Mouse (Mus musculus) stomach, embryonic 15.5 days (tissue): ENCODE results near the gene Shtn1. TPM values are rescaled to one million over a fixed set of nuclear protein-coding genes. Genes with fewer than 3 reads are reported as not detected.

Experiments
- ATAC-seq: fragments of 200-750 bp; cut with Nextera tagmentation; 2 replicates; pipeline ENCODE4 v1.8.0; 2017; ENCODE audit warnings: low read depth, moderate number of reproducible peaks, moderate TSS enrichment; ENCODE audit not compliant: insufficient read depth, low FRiP score
- H3K27ac ChIP-seq: fragments of 300-500 bp; sonication (generic); 2 replicates; pipeline ENCODE4 v1.5.1; 2015; ENCODE audit warnings: mild to moderate bottlenecking, inconsistent platforms
- H3K27me3 ChIP-seq: fragments of 300-500 bp; sonication (generic); replicated peaks from 2 replicates; pipeline ENCODE4 v1.6.1; 2015; ENCODE audit warnings: inconsistent platforms
- H3K36me3 ChIP-seq: fragments of 300-500 bp; sonication (generic); 2 replicates; pipeline ENCODE4 v1.6.1; 2015; ENCODE audit warnings: inconsistent platforms
- H3K4me1 ChIP-seq: fragments of 300-500 bp; sonication (generic); 2 replicates; pipeline ENCODE4 v1.6.1; 2015; ENCODE audit warnings: inconsistent platforms
- H3K4me2 ChIP-seq: fragments of 300-500 bp; sonication (generic); 2 replicates; pipeline ENCODE4 v1.6.1; 2015; ENCODE audit warnings: mild to moderate bottlenecking, inconsistent platforms
- H3K4me3 ChIP-seq: fragments of 300-500 bp; sonication (generic); replicated peaks from 2 replicates; pipeline ENCODE4 v1.5.1; 2015; ENCODE audit warnings: inconsistent platforms
- H3K9ac ChIP-seq: fragments of 300-500 bp; sonication (generic); 2 replicates; pipeline ENCODE4 v1.6.1; 2015; ENCODE audit warnings: inconsistent platforms
- H3K9me3 ChIP-seq: fragments of 300-500 bp; sonication (generic); 2 replicates; pipeline ENCODE4 v1.6.1; 2016; ENCODE audit warnings: inconsistent platforms
- WGBS: fragments of 180-500 bp; shearing (Covaris S2); methylation state at CpG from one replicate; pipeline ENCODE4 v1.1.7; 2015; 5-methylcytosine and 5-hydroxymethylcytosine counted together
- polyA plus RNA-seq: library from polyadenylated mRNA; unstranded; fragments of >200 nt; fragmentation: Nextera tagmentation; extraction: Ambion mirVana; gene quantifications from 2 replicates; pipeline ENCODE4 v1.2.1, GENCODE M21; 2015

Gene Shtn1
- 10.0 and 11.0 TPM in 2 replicates for polyA plus RNA-seq

DNA sequence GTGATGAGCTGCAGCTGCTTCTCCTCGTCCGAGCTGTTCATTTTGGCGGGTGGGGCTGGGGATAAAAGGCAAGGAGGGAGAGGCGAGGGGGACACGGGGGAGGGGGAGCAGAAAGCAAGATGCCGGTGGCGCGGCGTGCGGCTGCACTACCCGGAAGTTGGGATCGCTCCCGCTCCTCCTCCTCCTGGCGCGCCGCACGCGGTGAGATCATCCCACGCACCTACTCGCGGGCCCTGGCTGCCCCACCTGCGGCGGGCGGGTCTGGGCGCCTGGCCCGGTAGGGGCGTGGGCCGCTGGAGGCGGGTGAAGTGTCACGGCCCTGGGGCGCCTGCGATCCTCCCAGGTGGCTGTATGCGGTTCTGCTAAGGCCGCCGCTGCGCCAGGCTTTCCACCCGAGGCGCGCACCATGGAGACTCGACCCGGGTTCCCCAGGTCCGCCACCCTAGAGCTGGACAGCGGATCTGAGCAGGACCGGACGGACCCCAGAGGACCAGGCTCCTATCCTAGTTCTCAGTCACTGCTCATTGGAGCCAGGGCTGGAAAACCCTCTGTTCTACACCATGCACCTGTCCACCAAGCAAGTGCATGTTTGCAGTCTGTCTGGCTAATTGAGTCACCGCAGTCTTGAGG lies at the start of gene Shtn1:
Gene Shtn1 (minus strand): TSS at position 629 of the 630 bp plus-strand sequence.
- Histone ChIP-seq H3K27ac (no peak within 1 kb of the TSS), H3K4me2 (peak within 1 kb of the TSS; percentile 83)
- WGBS: 0% methylated on average over 35 of the region's 46 CpGs

DNA sequence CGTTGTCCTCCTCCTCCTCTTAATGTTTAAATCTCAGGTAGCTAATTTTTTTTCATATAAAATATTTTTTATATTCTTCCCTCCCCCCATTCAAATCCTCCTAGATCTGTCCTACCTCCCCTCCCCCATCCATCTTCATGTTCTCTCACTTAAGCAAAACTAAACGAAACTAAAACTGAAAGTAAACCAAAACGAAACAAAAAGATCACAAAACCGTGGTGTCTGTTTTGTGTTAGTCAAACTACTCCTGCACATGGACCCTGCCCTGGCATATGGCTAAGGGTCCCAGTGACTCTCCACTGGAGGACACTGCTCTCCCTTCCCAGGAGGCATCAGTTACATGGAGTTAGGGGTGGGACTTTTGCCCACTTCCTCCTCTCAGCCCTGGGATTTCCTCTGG lies 38.3 kb upstream of the Shtn1 start:
- Histone ChIP-seq H3K9me3 (no peaks in the 10 kb centered on the region), H3K27ac (no peak overlapping the region), H3K27me3 (no peaks in the 10 kb centered on the region), H3K9ac (no peak overlapping the region), H3K36me3 (no peaks in the 10 kb centered on the region), H3K4me3 (peak overlapping the region; percentile 23; the same call in 1 of the 2 replicates), H3K4me2 (peak overlapping the region; percentile 37; the same call in 1 of the 2 replicates), H3K4me1 (no peaks in the 10 kb centered on the region)
- no peak for ATAC-seq
- WGBS: 37% methylated on average over 4 of the region's 4 CpGs

More for the DNA sequence above, at the start of gene Shtn1:
- peaks cover 4% of the 10 kb centered on the region; the same call in 1 of the 2 replicates for H3K27me3 ChIP-seq
- H3K4me3 ChIP-seq: peak within 1 kb of the TSS; percentile 60
- H3K9me3 ChIP-seq: no peaks in the 10 kb centered on the region
- H3K36me3 ChIP-seq: no peaks in the 10 kb centered on the region
- no peaks in the 10 kb centered on the region; the same call in 1 of the 2 replicates for H3K4me1 ChIP-seq
- ATAC-seq: peak; percentile 90
- peak within 1 kb of the TSS; percentile 34; the same call in 1 of the 2 replicates for H3K9ac ChIP-seq

DNA sequence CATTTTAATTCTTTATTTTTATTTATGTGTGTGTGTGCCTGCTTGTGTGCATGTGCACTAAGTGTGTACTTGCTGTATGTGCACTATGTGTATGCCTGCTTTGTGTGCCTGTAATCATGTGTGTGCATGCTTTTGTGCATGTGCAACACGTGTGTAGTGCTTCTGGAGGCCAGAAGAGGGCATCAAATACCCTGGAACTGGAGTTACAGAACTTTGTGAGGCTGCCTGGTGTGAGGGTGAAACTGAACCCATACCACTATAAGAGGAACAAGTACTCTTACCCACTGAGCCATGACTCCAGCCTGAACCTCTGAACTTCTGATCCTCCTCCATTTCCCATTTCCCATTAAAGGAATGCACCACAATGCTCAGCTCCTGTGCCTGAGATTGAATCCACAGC lies 34.0 kb upstream of the Shtn1 start:
- H3K4me1 ChIP-seq: no peaks in the 10 kb centered on the region
- WGBS: 36% methylated on average over 1 of the region's 1 CpGs
- H3K4me2 ChIP-seq: no peak overlapping the region
- no peak overlapping the region for H3K27ac ChIP-seq
- no peaks in the 10 kb centered on the region for H3K9me3 ChIP-seq
- H3K9ac ChIP-seq: no peak overlapping the region
- no peaks in the 10 kb centered on the region for H3K27me3 ChIP-seq
- H3K4me3 ChIP-seq: no peak overlapping the region
- H3K36me3 ChIP-seq: no peaks in the 10 kb centered on the region
- ATAC-seq: no peak

DNA sequence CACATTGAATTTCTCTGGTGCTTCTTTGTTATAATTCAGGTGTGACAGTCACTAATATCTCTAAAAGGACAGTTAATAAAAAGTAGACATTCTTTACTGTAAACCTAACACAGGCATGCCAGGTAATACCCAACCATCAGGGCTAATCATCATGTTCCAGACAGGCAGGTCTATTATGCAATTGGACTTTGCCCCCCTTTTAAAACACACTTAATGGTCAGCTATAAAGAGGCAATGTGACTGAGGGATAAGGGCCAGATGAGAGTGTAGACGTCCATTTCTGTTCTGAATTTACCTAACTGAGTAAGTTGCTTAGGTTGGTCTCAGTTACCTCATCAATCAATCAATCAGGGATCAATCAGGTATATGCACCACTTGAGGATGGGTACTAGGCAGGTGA lies 22.4 kb upstream of the Shtn1 start:
- H3K4me1 ChIP-seq: no peaks in the 10 kb centered on the region
- H3K27me3 ChIP-seq: no peaks in the 10 kb centered on the region
- no peak overlapping the region for H3K27ac ChIP-seq
- ATAC-seq: no peak
- WGBS: 43% methylated on average over 1 of the region's 1 CpGs
- no peaks in the 10 kb centered on the region for H3K9me3 ChIP-seq
- no peak overlapping the region for H3K4me2 ChIP-seq
- no peak overlapping the region for H3K9ac ChIP-seq
- H3K4me3 ChIP-seq: no peak overlapping the region
- no peaks in the 10 kb centered on the region for H3K36me3 ChIP-seq

DNA sequence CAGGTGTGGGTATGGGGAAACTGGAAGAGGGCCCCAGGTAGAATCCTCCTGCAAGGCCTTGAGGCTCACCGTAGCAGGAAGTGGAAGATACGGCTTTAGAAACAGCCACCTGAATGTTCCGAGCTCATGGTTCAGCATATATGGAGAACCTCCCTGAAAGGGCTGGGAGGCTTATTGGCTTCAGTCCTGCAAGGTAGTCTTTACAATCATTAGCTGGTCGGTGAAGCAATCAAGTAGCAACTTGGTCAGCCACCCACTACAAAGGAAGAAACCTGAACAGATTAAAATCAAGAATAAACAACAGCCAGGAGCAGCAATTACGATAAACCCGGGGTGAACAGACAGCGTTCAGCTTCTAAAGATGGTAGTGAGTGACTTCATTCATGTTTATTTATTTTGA lies 16.4 kb upstream of the Shtn1 start:
- H3K9me3 ChIP-seq: no peaks in the 10 kb centered on the region
- no peaks in the 10 kb centered on the region for H3K27me3 ChIP-seq
- no peak overlapping the region for H3K27ac ChIP-seq
- no peak for ATAC-seq
- no peaks in the 10 kb centered on the region for H3K4me1 ChIP-seq
- no peak overlapping the region for H3K4me2 ChIP-seq
- no peaks in the 10 kb centered on the region for H3K36me3 ChIP-seq
- no peak overlapping the region for H3K4me3 ChIP-seq
- no peak overlapping the region for H3K9ac ChIP-seq
- WGBS: 72% methylated on average over 7 of the region's 7 CpGs

DNA sequence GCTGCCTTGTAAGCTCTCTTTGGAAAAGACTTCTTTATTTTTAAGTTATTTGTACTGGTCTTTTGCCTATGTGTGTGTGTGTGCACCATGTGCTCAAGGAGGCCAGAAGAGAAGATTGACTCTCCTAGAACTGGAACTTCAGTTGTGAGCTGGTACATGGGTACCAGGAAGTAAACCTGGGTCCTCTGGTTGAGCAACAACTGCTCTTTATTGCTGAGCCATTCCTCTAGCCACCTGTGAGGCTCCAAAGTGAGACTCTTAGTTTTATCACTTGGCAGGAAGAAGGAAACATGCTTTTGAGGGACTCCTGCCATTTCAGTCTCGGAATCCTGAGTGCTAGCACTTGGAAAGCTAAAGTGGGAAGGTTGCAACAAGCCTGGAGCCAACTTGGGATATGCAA lies 14.4 kb upstream of the Shtn1 start:
- no peak overlapping the region for H3K4me2 ChIP-seq
- 62% methylated on average over 1 of the region's 1 CpGs for WGBS
- H3K27me3 ChIP-seq: no peaks in the 10 kb centered on the region
- H3K36me3 ChIP-seq: no peaks in the 10 kb centered on the region
- H3K27ac ChIP-seq: no peak overlapping the region
- no peaks in the 10 kb centered on the region for H3K9me3 ChIP-seq
- H3K9ac ChIP-seq: no peak overlapping the region
- H3K4me1 ChIP-seq: no peaks in the 10 kb centered on the region
- no peak for ATAC-seq
- H3K4me3 ChIP-seq: no peak overlapping the region

DNA sequence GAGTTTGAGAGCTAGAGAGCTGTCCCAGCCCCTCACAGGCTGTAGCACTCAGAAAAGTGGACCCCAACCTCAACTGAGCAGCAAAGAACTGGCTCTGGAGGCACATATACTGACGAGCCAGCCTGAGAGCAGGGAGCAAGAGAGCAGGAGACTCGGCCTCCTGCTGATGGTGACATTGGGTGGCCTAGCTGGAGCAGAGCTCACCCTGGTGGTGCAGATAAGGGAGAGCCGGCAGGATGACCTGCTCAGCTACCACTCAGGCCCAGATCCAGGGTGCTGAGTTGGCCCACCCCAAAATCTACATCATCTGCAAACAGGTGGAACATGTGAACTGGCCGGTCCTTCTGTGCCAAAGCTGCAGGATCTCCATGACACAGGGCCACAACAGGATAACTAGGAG lies 8.4 kb upstream of the Shtn1 start:
- Histone ChIP-seq H3K4me2 (no peak overlapping the region), H3K9me3 (no peaks in the 10 kb centered on the region), H3K4me1 (no peaks in the 10 kb centered on the region), H3K27ac (no peak overlapping the region), H3K27me3 (no peaks in the 10 kb centered on the region), H3K4me3 (no peak overlapping the region), H3K36me3 (no peaks in the 10 kb centered on the region), H3K9ac (no peak overlapping the region)
- ATAC-seq: no peak
- WGBS: 41% methylated on average over 4 of the region's 4 CpGs

DNA sequence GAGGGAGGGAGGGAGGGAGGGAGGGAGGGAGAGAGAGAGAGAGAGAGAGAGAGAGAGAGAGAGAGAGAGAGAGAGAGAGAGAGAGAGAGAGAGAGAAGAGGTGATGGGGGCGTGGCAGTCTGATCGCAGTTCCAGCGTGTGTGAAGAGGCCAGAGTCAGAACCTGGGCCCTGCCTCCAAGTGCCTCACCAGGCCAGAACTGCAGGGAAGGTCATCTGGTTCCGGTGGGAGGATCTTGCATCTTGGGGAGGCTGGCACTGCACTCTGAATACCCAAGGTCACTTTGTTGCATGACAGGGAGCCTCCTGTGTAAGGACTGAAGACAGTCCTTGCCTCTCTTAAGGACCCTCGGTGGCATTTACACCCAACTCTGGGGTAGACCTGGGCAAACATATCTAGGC lies 231 bp upstream of the Shtn1 start:
- Histone ChIP-seq H3K36me3 (no peaks in the 10 kb centered on the region), H3K9ac (no peak overlapping the region), H3K27me3 (peaks cover 4% of the 10 kb centered on the region; the same call in 1 of the 2 replicates), H3K4me3 (no peak overlapping the region), H3K27ac (no peak overlapping the region), H3K4me1 (no peaks in the 10 kb centered on the region; the same call in 1 of the 2 replicates), H3K4me2 (peak overlapping the region; percentile 83), H3K9me3 (no peaks in the 10 kb centered on the region)
- ATAC-seq: no peak
- WGBS: 10% methylated on average over 5 of the region's 5 CpGs

DNA sequence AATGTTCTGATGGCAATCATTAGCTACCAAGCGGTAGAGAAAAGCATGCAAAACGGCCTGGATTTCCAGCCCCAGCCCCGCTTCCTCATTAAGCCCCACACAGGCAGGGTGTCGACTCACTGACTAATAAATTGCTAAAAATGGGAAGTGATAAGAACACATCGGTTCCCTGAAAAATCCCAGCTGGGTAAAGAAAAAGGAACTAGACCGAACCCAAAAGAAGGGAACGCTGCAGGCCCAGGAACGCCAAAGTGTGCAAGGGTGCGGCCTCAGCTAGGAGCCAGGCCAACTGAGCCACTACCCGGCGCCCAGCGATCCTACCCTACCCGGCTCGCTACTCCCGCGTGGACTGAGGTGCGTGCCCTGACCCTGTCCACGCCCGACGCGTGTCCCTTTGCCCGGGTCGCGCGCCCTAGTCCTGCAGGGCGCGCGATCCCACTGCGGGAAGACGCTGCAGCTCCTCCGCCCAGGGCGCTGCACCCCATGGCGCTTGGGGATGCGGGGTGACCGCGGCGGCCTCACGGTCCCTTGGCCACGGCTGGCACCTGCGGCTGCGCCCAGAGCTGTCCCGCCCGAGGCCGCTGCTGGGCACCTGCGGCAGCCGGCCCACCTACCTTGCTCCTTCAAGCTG lies 944 bp downstream of the Shtn1 start:
- 4% methylated on average over 46 of the region's 46 CpGs for WGBS
- Histone ChIP-seq H3K4me1 (no peaks in the 10 kb centered on the region; the same call in 1 of the 2 replicates), H3K9ac (peak overlapping the region; percentile 34; the same call in 1 of the 2 replicates), H3K36me3 (no peaks in the 10 kb centered on the region), H3K4me2 (peak overlapping the region; percentile 83), H3K4me3 (peak overlapping the region; percentile 60), H3K27ac (no peak overlapping the region), H3K27me3 (peaks cover 4% of the 10 kb centered on the region; the same call in 1 of the 2 replicates), H3K9me3 (no peaks in the 10 kb centered on the region)
- ATAC-seq: peak; percentile 61

DNA sequence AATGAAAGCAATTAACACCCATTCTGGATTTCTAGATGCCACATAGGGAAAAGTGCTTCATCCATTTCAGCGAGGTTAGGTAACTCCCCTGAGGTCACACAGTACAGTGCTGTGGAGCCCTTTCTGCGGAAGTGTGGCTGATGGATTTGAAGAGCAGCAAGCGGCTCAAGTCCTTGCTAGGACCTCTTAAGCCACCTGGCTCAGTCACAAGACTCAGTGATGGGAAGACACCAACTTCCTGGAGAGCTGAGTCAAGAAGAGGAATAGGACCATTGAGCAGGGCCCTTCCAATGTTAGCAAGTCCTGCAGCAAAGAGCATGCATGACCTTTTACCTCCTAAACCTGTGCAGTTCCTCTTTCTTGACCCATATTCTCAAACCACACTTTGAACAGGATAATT lies 1.5 kb downstream of the Shtn1 start:
- peaks cover 4% of the 10 kb centered on the region; the same call in 1 of the 2 replicates for H3K27me3 ChIP-seq
- peak overlapping the region; percentile 83 for H3K4me2 ChIP-seq
- no peak overlapping the region for H3K9ac ChIP-seq
- no peaks in the 10 kb centered on the region for H3K9me3 ChIP-seq
- H3K27ac ChIP-seq: no peak overlapping the region
- H3K4me3 ChIP-seq: peak overlapping the region; percentile 60
- no peaks in the 10 kb centered on the region; the same call in 1 of the 2 replicates for H3K4me1 ChIP-seq
- WGBS: 74% methylated on average over 3 of the region's 3 CpGs
- no peak for ATAC-seq
- H3K36me3 ChIP-seq: no peaks in the 10 kb centered on the region

DNA sequence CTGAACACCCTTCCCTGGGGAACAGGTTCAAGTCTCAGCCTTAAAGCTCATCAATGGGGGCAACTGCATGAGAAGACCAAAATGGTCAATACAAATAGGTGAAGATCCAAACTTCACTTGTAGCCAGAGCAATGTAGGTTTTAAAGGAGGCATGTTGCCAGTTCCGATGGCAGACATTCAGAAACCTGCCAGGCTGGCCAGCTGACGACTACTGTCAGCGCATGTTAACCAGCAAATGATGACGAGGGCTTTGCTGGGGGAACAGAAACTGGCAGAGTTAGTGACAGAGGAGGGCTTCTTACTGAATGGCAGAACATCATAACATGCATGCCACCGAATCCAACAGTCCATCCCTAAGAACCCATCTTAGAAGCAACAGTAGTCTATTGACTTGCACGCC lies 2.9 kb downstream of the Shtn1 start:
- WGBS: 88% methylated on average over 6 of the region's 6 CpGs
- Histone ChIP-seq H3K4me3 (no peak overlapping the region), H3K27ac (no peak overlapping the region), H3K9me3 (no peaks in the 10 kb centered on the region), H3K4me1 (no peaks in the 10 kb centered on the region; the same call in 1 of the 2 replicates), H3K27me3 (peaks cover 4% of the 10 kb centered on the region; the same call in 1 of the 2 replicates), H3K4me2 (no peak overlapping the region), H3K36me3 (no peaks in the 10 kb centered on the region), H3K9ac (no peak overlapping the region)
- ATAC-seq: no peak

DNA sequence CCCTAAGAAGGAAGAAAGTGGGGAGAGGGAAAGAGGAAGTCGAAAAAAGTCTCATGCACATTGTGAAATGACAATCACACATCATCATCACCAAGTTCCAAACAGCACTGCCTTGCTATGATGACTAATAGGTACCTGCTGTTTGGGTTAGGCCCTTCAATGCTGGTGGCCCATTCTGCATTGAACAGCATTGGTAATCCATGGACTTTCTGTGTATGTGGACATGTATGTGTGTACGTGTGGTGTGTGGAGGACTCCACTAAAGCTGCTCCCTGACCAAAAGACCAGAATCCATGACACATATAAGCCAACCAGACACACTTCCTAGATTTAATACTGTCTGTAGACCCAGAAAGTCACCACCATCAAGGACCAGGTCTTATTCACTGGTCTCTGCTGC lies 3.9 kb downstream of the Shtn1 start:
- Histone ChIP-seq H3K9ac (no peak overlapping the region), H3K27me3 (peaks cover 4% of the 10 kb centered on the region; the same call in 1 of the 2 replicates), H3K36me3 (no peaks in the 10 kb centered on the region), H3K27ac (no peak overlapping the region), H3K9me3 (no peaks in the 10 kb centered on the region), H3K4me3 (no peak overlapping the region), H3K4me2 (no peak overlapping the region), H3K4me1 (no peaks in the 10 kb centered on the region; the same call in 1 of the 2 replicates)
- WGBS: 84% methylated on average over 2 of the region's 2 CpGs
- no peak for ATAC-seq
